Comparison of ENCODE assay signal across 13 mouse cellular contexts in genomic region chr11:119715437-119715836, GRCm38 (mm10).
A peak's percentile ranks its signal among the peaks of the same experiment; 100 is the strongest.
DNase-seq lines count a peak whose midpoint lies in the region; ATAC-seq and TF ChIP-seq lines count a peak whose summit lies in the region.
"Had no signal": no experiment of that assay in that cellular context is flagged by ENCODE, and none has a peak within 500 bp of the region (broad histone marks: within the 10 kb centered on the region; RNA-seq: fewer than 3 reads in every experiment).

No protein-coding gene starts in this region.

- H3K27ac ChIP-seq in hindbrain, embryonic 12.5 days = 0 out of 2 replicates have a peak overlapping the region, but pooled peaks have one; percentile 30
- H3K27ac ChIP-seq in hindbrain, embryonic 11.5 days (ENCODE audit: low read depth, low read length) = no peak overlapping the region
- peak overlapping the region; percentile 6 for H3K27ac ChIP-seq in lung, postnatal 0 days (ENCODE audit: low read length)
- H3K27ac ChIP-seq in forebrain, embryonic 14.5 days (ENCODE audit: low read depth, low read length) = no peak overlapping the region
- H3K27ac ChIP-seq: embryonic facial prominence, embryonic 12.5 days had no signal

- 36% methylated on average over 5 of the region's 5 CpGs for WGBS in hindbrain, embryonic 12.5 days
- whole genome bisulfite sequencing in hindbrain, embryonic 11.5 days = 35% methylated on average over 5 of the region's 5 CpGs
- 53% methylated on average over 5 of the region's 5 CpGs for WGBS in lung, postnatal 0 days
- 34% methylated on average over 5 of the region's 5 CpGs for WGBS in large intestine, adult 2 months
- WGBS in forebrain, embryonic 14.5 days = 62% methylated on average over 5 of the region's 5 CpGs

- H3K4me2 ChIP-seq in hindbrain, embryonic 12.5 days (replicated peaks) = no peak overlapping the region
- H3K4me2 ChIP-seq in hindbrain, embryonic 11.5 days (replicated peaks; ENCODE audit: low read depth, low read length) = no peak overlapping the region
- no peak overlapping the region for H3K4me2 ChIP-seq in lung, postnatal 0 days (replicated peaks; ENCODE audit: low read depth, low read length)
- no peak overlapping the region for H3K4me2 ChIP-seq in forebrain, embryonic 14.5 days (ENCODE audit: low read length)
- H3K4me2 ChIP-seq: embryonic facial prominence, embryonic 12.5 days had no signal

- no peak overlapping the region for H3K9ac ChIP-seq in hindbrain, embryonic 12.5 days
- H3K9ac ChIP-seq in hindbrain, embryonic 11.5 days (ENCODE audit: low read depth, low read length) = no peak overlapping the region
- H3K9ac ChIP-seq in lung, postnatal 0 days (replicated peaks; ENCODE audit: low read depth) = no peak overlapping the region
- H3K9ac ChIP-seq in forebrain, embryonic 14.5 days (ENCODE audit: low read length) = no peak overlapping the region
- H3K9ac ChIP-seq: embryonic facial prominence, embryonic 12.5 days had no signal

- TF ChIP-seq CTCF in lung, postnatal 0 days (IDR thresholded peaks at IDR 0.05) = peak; percentile 48

- H3K36me3 ChIP-seq in hindbrain, embryonic 12.5 days = peaks cover 2% of the 10 kb centered on the region; the same call in 1 of the 2 replicates
- no peaks in the 10 kb centered on the region for H3K36me3 ChIP-seq in hindbrain, embryonic 11.5 days (ENCODE audit: control insufficient read depth, insufficient read depth, low read length)
- no peaks in the 10 kb centered on the region for H3K36me3 ChIP-seq in lung, postnatal 0 days (ENCODE audit: insufficient read depth, low read length)
- H3K36me3 ChIP-seq in forebrain, embryonic 14.5 days (ENCODE audit: control insufficient read depth, insufficient read depth, low read length) = no peaks in the 10 kb centered on the region
- H3K36me3 ChIP-seq: embryonic facial prominence, embryonic 12.5 days had no signal

- H3K4me3 ChIP-seq in hindbrain, embryonic 12.5 days = no peak overlapping the region
- H3K4me3 ChIP-seq in hindbrain, embryonic 11.5 days (ENCODE audit: low read depth, low read length) = no peak overlapping the region
- H3K4me3 ChIP-seq in lung, postnatal 0 days (ENCODE audit: low read depth, low read length) = no peak overlapping the region
- no peak overlapping the region for H3K4me3 ChIP-seq in forebrain, embryonic 14.5 days (ENCODE audit: low read depth, low read length)
- H3K4me3 ChIP-seq: embryonic facial prominence, embryonic 12.5 days had no signal

- ATAC-seq in hindbrain, embryonic 12.5 days (ENCODE audit: low FRiP score) = no peak
- no peak for ATAC-seq in hindbrain, embryonic 11.5 days (ENCODE audit: low FRiP score)
- ATAC-seq in lung, postnatal 0 days = peak; percentile 9; the same call in 1 of the 2 replicates
- ATAC-seq in frontal cortex, adult (ENCODE audit: low TSS enrichment) = no peak
- no peak for ATAC-seq in forebrain, embryonic 14.5 days

- no peak for TF ChIP-seq EP300 in lung, postnatal 0 days (IDR thresholded peaks at IDR 0.05)

- DNase-seq in hindbrain, embryonic 11.5 days (ENCODE audit: low spot score) = no peak
- DNase-seq in lung, postnatal 0 days (ENCODE audit: low spot score) = peak; percentile 7
- no peak for DNase-seq in lung, postnatal 14 days
- DNase-seq in ZHBTc4 (ENCODE audit: low read depth, low spot score) = peak; percentile 57
- peak; percentile 4 for DNase-seq in large intestine, adult 2 months (ENCODE audit: low read depth, low spot score)
- DNase-seq in forebrain, embryonic 14.5 days (ENCODE audit: low spot score) = no peak
- DNase-seq: adrenal gland, postnatal 10 days; cerebellum, postnatal 10 days; kidney, adult 9 months; lung, adult 18-20 months had no signal

- H3K4me1 ChIP-seq in hindbrain, embryonic 12.5 days = peaks cover 16% of the 10 kb centered on the region
- H3K4me1 ChIP-seq in hindbrain, embryonic 11.5 days (replicated peaks; ENCODE audit: control insufficient read depth, insufficient read depth, low read length) = no peaks in the 10 kb centered on the region
- H3K4me1 ChIP-seq in lung, postnatal 0 days (ENCODE audit: insufficient read depth, low read depth, low read length) = peaks cover 7% of the 10 kb centered on the region; the same call in 1 of the 2 replicates
- H3K4me1 ChIP-seq in forebrain, embryonic 14.5 days (ENCODE audit: control insufficient read depth, insufficient read depth, low read length) = peaks cover 3% of the 10 kb centered on the region; the same call in 1 of the 2 replicates

- H3K9me3 ChIP-seq in hindbrain, embryonic 12.5 days (replicated peaks) = no peaks in the 10 kb centered on the region
- no peaks in the 10 kb centered on the region for H3K9me3 ChIP-seq in hindbrain, embryonic 11.5 days (ENCODE audit: control insufficient read depth, low read length)
- no peaks in the 10 kb centered on the region for H3K9me3 ChIP-seq in lung, postnatal 0 days (ENCODE audit: low read length)
- no peaks in the 10 kb centered on the region for H3K9me3 ChIP-seq in forebrain, embryonic 14.5 days (replicated peaks; ENCODE audit: control insufficient read depth, low read length)
- H3K9me3 ChIP-seq: embryonic facial prominence, embryonic 12.5 days had no signal

- no peaks in the 10 kb centered on the region for H3K27me3 ChIP-seq in hindbrain, embryonic 12.5 days
- H3K27me3 ChIP-seq in hindbrain, embryonic 11.5 days (ENCODE audit: control insufficient read depth, insufficient read depth, low read length) = no peaks in the 10 kb centered on the region
- no peaks in the 10 kb centered on the region for H3K27me3 ChIP-seq in lung, postnatal 0 days (replicated peaks; ENCODE audit: insufficient read depth, low read length)
- H3K27me3 ChIP-seq in forebrain, embryonic 14.5 days (replicated peaks; ENCODE audit: control insufficient read depth, insufficient read depth, low read length) = no peaks in the 10 kb centered on the region
- H3K27me3 ChIP-seq: embryonic facial prominence, embryonic 12.5 days had no signal

Comparison
In these comparisons a context has a peak if more than half of its experiments do, and no peak if none do; other contexts are left out.
1. H3K27ac ChIP-seq: peak in hindbrain, embryonic 12.5 days (single experiment) and lung, postnatal 0 days (single experiment); none in hindbrain, embryonic 11.5 days (single experiment) and forebrain, embryonic 14.5 days (single experiment).
2. DNase-seq: peak in lung, postnatal 0 days (single experiment), ZHBTc4 (single experiment) and large intestine, adult 2 months (single experiment); none in hindbrain, embryonic 11.5 days (single experiment), lung, postnatal 14 days (single experiment) and forebrain, embryonic 14.5 days (single experiment).